8 mouse cellular contexts compared by ENCODE assay signal in genomic region chr2:151979470-151980354, GRCm38 (mm10). TPM values are rescaled to one million over a fixed set of nuclear protein-coding genes. Genes with fewer than 3 reads are reported as not detected.
DNase-seq lines count a peak whose midpoint lies in the region; ATAC-seq and TF ChIP-seq lines count a peak whose summit lies in the region.

TSS of gene Fam110a (minus strand) at chr2:151980219.

- peak within 1 kb of the TSS; percentile 37 for H3K27ac ChIP-seq in bone marrow macrophage, adult 2 months (ENCODE audit: insufficient read depth, low read depth, low read length)
- peak within 1 kb of the TSS; percentile 88 for H3K27ac ChIP-seq in embryonic fibroblast, embryonic 13.5 days (ENCODE audit: insufficient read depth, low read length)
- peak within 1 kb of the TSS; percentile 28; the same call in 1 of the 2 replicates for H3K27ac ChIP-seq in limb, embryonic 13.5 days
- H3K27ac ChIP-seq in midbrain, embryonic 15.5 days = peak within 1 kb of the TSS; percentile 73

- H3K36me3 ChIP-seq in limb, embryonic 13.5 days = no peaks in the 10 kb centered on the region
- H3K36me3 ChIP-seq in midbrain, embryonic 15.5 days (replicated peaks) = no peaks in the 10 kb centered on the region

- DNase-seq in A20 (ENCODE audit: low read depth, low spot score) = peak; percentile 90
- peak; percentile 95 for DNase-seq in heart, adult 9 months (ENCODE audit: low spot score in 2 of 2)
- peak; percentile 95 for DNase-seq in kidney, adult 9 months
- DNase-seq in spleen, adult 18-20 months = peak; percentile 72 to 81

- WGBS in limb, embryonic 13.5 days = under 1% methylated on average over 46 of the region's 46 CpGs
- 0% methylated on average over 46 of the region's 46 CpGs for WGBS in midbrain, embryonic 15.5 days

- TF ChIP-seq POLR2A in bone marrow macrophage, adult 2 months (IDR thresholded peaks at IDR 0.05; ENCODE audit: borderline replicate concordance, low read depth, low read length) = no peak; the same call in 1 of the 2 replicates
- TF ChIP-seq POLR2A in embryonic fibroblast, embryonic 13.5 days (IDR thresholded peaks at IDR 0.05; ENCODE audit: low read depth, low read length) = peak; percentile 71

- peak; percentile 70 for ATAC-seq in limb, embryonic 13.5 days (ENCODE audit: low FRiP score, low read depth)
- peak; percentile 91 for ATAC-seq in midbrain, embryonic 15.5 days (replicated peaks)

- H3K4me2 ChIP-seq in limb, embryonic 13.5 days (replicated peaks) = peak within 1 kb of the TSS; percentile 86
- H3K4me2 ChIP-seq in midbrain, embryonic 15.5 days = peak within 1 kb of the TSS; percentile 68

- peak within 1 kb of the TSS; percentile 84 for H3K9ac ChIP-seq in limb, embryonic 13.5 days
- peak within 1 kb of the TSS; percentile 78 for H3K9ac ChIP-seq in midbrain, embryonic 15.5 days

- H3K9me3 ChIP-seq in limb, embryonic 13.5 days = no peaks in the 10 kb centered on the region
- no peaks in the 10 kb centered on the region for H3K9me3 ChIP-seq in midbrain, embryonic 15.5 days

- H3K4me1 ChIP-seq in bone marrow macrophage, adult 2 months (ENCODE audit: control insufficient read depth, insufficient read depth, low read length) = peaks cover 25% of the 10 kb centered on the region
- H3K4me1 ChIP-seq in embryonic fibroblast, embryonic 13.5 days (ENCODE audit: control insufficient read depth, insufficient read depth, low read length) = peaks cover 19% of the 10 kb centered on the region; the same call in 1 of the 2 replicates
- H3K4me1 ChIP-seq in limb, embryonic 13.5 days = peaks cover 28% of the 10 kb centered on the region
- H3K4me1 ChIP-seq in midbrain, embryonic 15.5 days = peaks cover 26% of the 10 kb centered on the region

- H3K4me3 ChIP-seq in bone marrow macrophage, adult 2 months (ENCODE audit: insufficient read depth, low read length) = peak within 1 kb of the TSS; percentile 74
- peak within 1 kb of the TSS; percentile 75 for H3K4me3 ChIP-seq in embryonic fibroblast, embryonic 13.5 days (ENCODE audit: insufficient read depth, low read length)
- peak within 1 kb of the TSS; percentile 69 for H3K4me3 ChIP-seq in limb, embryonic 13.5 days
- H3K4me3 ChIP-seq in midbrain, embryonic 15.5 days = peak within 1 kb of the TSS; percentile 84

- TF ChIP-seq CTCF in bone marrow macrophage, adult 2 months (IDR thresholded peaks at IDR 0.05; ENCODE audit: low read depth, low read length) = no peak
- TF ChIP-seq CTCF in embryonic fibroblast, embryonic 13.5 days (IDR thresholded peaks at IDR 0.05; ENCODE audit: borderline replicate concordance, insufficient read depth, low read length) = no peak

- peaks cover 6% of the 10 kb centered on the region for H3K27me3 ChIP-seq in limb, embryonic 13.5 days
- no peaks in the 10 kb centered on the region for H3K27me3 ChIP-seq in midbrain, embryonic 15.5 days (replicated peaks)

RNA-seq across cellular contexts. Expression of gene Fam110a, which starts in this region (rescaled TPM):
- 19.9 and 20.5 TPM in 2 replicates for polyA plus RNA-seq in bone marrow macrophage, adult 2 months (2012; ENCODE audit: insufficient read depth, insufficient read length, missing spikeins)
- 9.7 and 13.4 TPM in 2 replicates for polyA plus RNA-seq in embryonic fibroblast, embryonic 13.5 days (2011; ENCODE audit: insufficient read length, low read depth, missing spikeins)
- 23.0 and 25.4 TPM in 2 replicates for polyA plus RNA-seq in limb, embryonic 13.5 days (2015; fragmentation: Nextera tagmentation; extraction: Ambion mirVana)
- 61.2 and 62.8 TPM in 2 replicates for polyA plus RNA-seq in midbrain, embryonic 15.5 days (2015; fragmentation: Nextera tagmentation; extraction: Ambion mirVana)

Comparison
In these comparisons a context has a peak if more than half of its experiments do, and no peak if none do; other contexts are left out.
1. Peak in every context shown above with its lines: DNase-seq, ATAC-seq, H3K4me3 ChIP-seq and H3K27ac ChIP-seq.
2. H3K27ac ChIP-seq: peak in every context shown above with its lines; median percentile 88 in embryonic fibroblast, embryonic 13.5 days; 73 in midbrain, embryonic 15.5 days; 37 in bone marrow macrophage, adult 2 months; 28 in limb, embryonic 13.5 days.